Mouse (Mus musculus): ENCODE results near the gene Acbd6. TPM values are rescaled to one million over a fixed set of nuclear protein-coding genes. Genes with fewer than 3 reads are reported as not detected.
A peak's percentile ranks its signal among the peaks of the same experiment; 100 is the strongest.

Gene Acbd6
- polyA plus RNA-seq, 1 experiment = 95.9 TPM

DNA sequence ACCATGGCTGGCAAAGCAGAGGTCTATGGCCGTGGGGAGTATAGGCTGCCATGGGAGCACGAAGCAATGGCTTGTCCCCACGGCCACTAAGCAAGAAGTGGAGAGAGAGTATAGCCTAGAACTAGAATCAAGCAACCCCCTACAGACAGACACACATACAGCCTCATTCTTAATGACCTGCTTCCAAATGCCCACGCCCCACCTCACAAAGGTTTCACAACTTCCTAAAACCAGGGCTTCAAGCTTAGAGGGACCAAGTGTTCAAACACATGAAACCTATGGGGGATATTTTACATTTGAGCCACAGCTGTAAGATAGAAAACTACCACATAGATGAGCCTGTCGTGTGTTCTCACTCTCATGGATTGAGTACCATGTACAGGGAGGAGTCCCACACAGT is 25.5 kb upstream of the Acbd6 start:
- WGBS = 92% methylated on average over 5 of the region's 5 CpGs
- Histone ChIP-seq H3K27me3 (ENCODE audit: control insufficient read depth, insufficient read depth, low read length) (no peaks in the 10 kb centered on the region), H3K4me1 (ENCODE audit: control insufficient read depth, insufficient read depth, insufficient read length, low read length) (peaks cover 6% of the 10 kb centered on the region; the same call in 1 of the 2 replicates), H3K36me3 (ENCODE audit: control insufficient read depth, insufficient read depth, low read length) (no peaks in the 10 kb centered on the region), H3K4me3 (ENCODE audit: low read depth, low read length) (no peak overlapping the region), H3K27ac (ENCODE audit: insufficient read depth, low read depth, low read length) (no peak overlapping the region)
- no peak for TF ChIP-seq POLR2A (IDR thresholded peaks at IDR 0.05; ENCODE audit: low read depth, low read length)
- TF ChIP-seq CTCF (IDR thresholded peaks at IDR 0.05; ENCODE audit: extremely low read depth, insufficient read length, insufficient replicate concordance, low read depth, low read length) = no peak

- Histone ChIP-seq H3K36me3 (ENCODE audit: control insufficient read depth, insufficient read depth, low read length) (no peaks in the 10 kb centered on the region), H3K4me1 (ENCODE audit: control insufficient read depth, insufficient read depth, insufficient read length, low read length) (peaks cover 4% of the 10 kb centered on the region; the same call in 1 of the 2 replicates), H3K4me3 (ENCODE audit: low read depth, low read length) (no peak overlapping the region), H3K27ac (ENCODE audit: insufficient read depth, low read depth, low read length) (no peak overlapping the region), H3K27me3 (ENCODE audit: control insufficient read depth, insufficient read depth, low read length) (no peaks in the 10 kb centered on the region)
- TF ChIP-seq CTCF (IDR thresholded peaks at IDR 0.05; ENCODE audit: extremely low read depth, insufficient read length, insufficient replicate concordance, low read depth, low read length) (no peak), POLR2A (IDR thresholded peaks at IDR 0.05; ENCODE audit: low read depth, low read length) (no peak)
- 61% methylated on average over 9 of the region's 9 CpGs for WGBS
Observed at GRCm38 (mm10) chr1:155532833-155533688, 24.9 kb upstream of the Acbd6 start.

- WGBS = 81% methylated on average over 3 of the region's 3 CpGs
- Histone ChIP-seq H3K27me3 (ENCODE audit: control insufficient read depth, insufficient read depth, low read length) (no peaks in the 10 kb centered on the region), H3K27ac (ENCODE audit: insufficient read depth, low read depth, low read length) (no peak overlapping the region), H3K36me3 (ENCODE audit: control insufficient read depth, insufficient read depth, low read length) (no peaks in the 10 kb centered on the region), H3K4me1 (ENCODE audit: control insufficient read depth, insufficient read depth, insufficient read length, low read length) (peaks cover 3% of the 10 kb centered on the region; the same call in 1 of the 2 replicates), H3K4me3 (ENCODE audit: low read depth, low read length) (no peak overlapping the region)
- TF ChIP-seq POLR2A (IDR thresholded peaks at IDR 0.05; ENCODE audit: low read depth, low read length) (no peak), CTCF (IDR thresholded peaks at IDR 0.05; ENCODE audit: extremely low read depth, insufficient read length, insufficient replicate concordance, low read depth, low read length) (no peak)
Observed at GRCm38 (mm10) chr1:155533689-155533965, 24.3 kb upstream of the Acbd6 start.

DNA sequence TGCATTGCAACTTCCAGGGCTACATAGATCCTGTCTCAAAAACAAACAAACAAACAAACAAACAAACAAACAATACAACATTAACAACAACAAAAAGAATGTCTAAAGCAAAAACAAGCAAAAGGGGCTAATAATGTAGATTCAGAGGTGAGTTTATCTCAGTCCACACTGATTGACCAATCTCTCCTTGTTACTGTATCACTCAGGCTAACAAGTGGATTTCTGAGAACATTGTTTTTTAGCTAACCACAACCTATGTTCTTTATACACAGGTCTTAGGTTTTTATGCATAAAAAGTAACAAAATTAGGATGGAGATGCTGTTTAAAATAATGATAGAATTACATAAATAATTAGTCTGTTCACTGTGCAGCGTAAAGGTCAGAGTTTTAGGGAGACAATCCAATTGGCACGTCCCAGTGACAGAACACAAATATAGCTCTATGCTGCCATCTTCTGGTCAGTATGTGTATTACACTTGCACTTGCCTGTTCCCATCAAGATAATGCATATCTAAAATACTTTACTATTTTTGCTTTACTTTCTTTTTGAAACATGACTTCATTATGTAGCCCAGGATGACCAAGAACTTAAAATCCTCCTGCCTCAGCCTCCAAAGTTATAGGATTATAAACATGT is 20.8 kb upstream of the Acbd6 start:
- Histone ChIP-seq H3K4me3 (ENCODE audit: low read depth, low read length) (no peak overlapping the region), H3K27ac (ENCODE audit: insufficient read depth, low read depth, low read length) (no peak overlapping the region), H3K27me3 (ENCODE audit: control insufficient read depth, insufficient read depth, low read length) (no peaks in the 10 kb centered on the region), H3K36me3 (ENCODE audit: control insufficient read depth, insufficient read depth, low read length) (no peaks in the 10 kb centered on the region), H3K4me1 (ENCODE audit: control insufficient read depth, insufficient read depth, insufficient read length, low read length) (peaks cover 3% of the 10 kb centered on the region; the same call in 1 of the 2 replicates)
- TF ChIP-seq POLR2A (IDR thresholded peaks at IDR 0.05; ENCODE audit: low read depth, low read length) (no peak), CTCF (IDR thresholded peaks at IDR 0.05; ENCODE audit: extremely low read depth, insufficient read length, insufficient replicate concordance, low read depth, low read length) (no peak)
- WGBS = 2% methylated on average over 2 of the region's 2 CpGs

DNA sequence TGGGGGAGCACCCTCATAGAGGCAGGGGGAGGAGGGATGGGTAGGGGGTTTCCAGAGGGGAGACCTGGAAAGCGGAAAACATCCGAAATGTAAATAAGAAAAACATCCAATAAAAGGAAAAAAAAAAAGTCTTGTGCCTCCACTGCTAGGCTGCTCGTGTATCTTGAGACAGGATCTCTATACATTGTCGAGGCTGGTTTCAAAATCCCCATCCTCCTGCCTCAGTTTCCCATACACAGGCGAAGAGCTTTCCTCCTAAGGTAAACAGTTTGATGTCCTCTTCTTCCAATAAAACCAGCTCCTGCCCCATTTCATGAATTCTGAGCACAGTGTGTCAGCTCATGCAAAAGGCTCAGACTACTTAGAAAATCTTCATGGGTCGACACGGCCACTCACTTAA is 19.9 kb upstream of the Acbd6 start:
- WGBS = 65% methylated on average over 7 of the region's 7 CpGs
- H3K4me3 ChIP-seq (ENCODE audit: low read depth, low read length) = no peak overlapping the region
- TF ChIP-seq CTCF (IDR thresholded peaks at IDR 0.05; ENCODE audit: extremely low read depth, insufficient read length, insufficient replicate concordance, low read depth, low read length) = no peak
- no peak for TF ChIP-seq POLR2A (IDR thresholded peaks at IDR 0.05; ENCODE audit: low read depth, low read length)
- H3K36me3 ChIP-seq (ENCODE audit: control insufficient read depth, insufficient read depth, low read length) = no peaks in the 10 kb centered on the region
- H3K4me1 ChIP-seq (ENCODE audit: control insufficient read depth, insufficient read depth, insufficient read length, low read length) = peaks cover 2% of the 10 kb centered on the region; the same call in 1 of the 2 replicates
- no peaks in the 10 kb centered on the region for H3K27me3 ChIP-seq (ENCODE audit: control insufficient read depth, insufficient read depth, low read length)
- H3K27ac ChIP-seq (ENCODE audit: insufficient read depth, low read depth, low read length) = no peak overlapping the region

DNA sequence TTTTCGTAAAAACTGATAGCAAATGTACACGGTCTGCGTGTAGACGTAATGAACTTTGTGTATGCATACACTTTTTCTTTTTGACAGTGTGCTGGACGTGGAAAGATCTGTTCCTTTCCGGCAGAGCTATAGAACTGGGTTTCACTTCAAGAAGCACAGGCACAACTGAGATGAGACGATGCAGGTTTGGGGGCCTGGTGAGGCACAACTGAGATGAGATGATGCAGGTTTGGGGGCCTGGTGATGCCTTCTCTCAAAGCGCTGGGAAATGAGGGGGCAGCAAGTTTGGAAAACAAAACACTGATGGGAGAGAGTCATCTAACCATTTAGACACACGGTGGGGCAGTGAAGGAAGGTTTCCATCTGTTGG is 293 bp upstream of the Acbd6 start:
- peak overlapping the region; percentile 94 for H3K4me3 ChIP-seq (ENCODE audit: low read depth, low read length)
- 0 out of 2 replicates have a peak overlapping the region, but pooled peaks have one; percentile 11 for H3K27ac ChIP-seq (ENCODE audit: insufficient read depth, low read depth, low read length)
- peaks cover 5% of the 10 kb centered on the region; the same call in 1 of the 2 replicates for H3K4me1 ChIP-seq (ENCODE audit: control insufficient read depth, insufficient read depth, insufficient read length, low read length)
- no peaks in the 10 kb centered on the region for H3K36me3 ChIP-seq (ENCODE audit: control insufficient read depth, insufficient read depth, low read length)
- TF ChIP-seq POLR2A (IDR thresholded peaks at IDR 0.05; ENCODE audit: low read depth, low read length) (no peak), CTCF (IDR thresholded peaks at IDR 0.05; ENCODE audit: extremely low read depth, insufficient read length, insufficient replicate concordance, low read depth, low read length) (no peak)
- no peaks in the 10 kb centered on the region for H3K27me3 ChIP-seq (ENCODE audit: control insufficient read depth, insufficient read depth, low read length)
- 48% methylated on average over 9 of the region's 9 CpGs for WGBS

DNA sequence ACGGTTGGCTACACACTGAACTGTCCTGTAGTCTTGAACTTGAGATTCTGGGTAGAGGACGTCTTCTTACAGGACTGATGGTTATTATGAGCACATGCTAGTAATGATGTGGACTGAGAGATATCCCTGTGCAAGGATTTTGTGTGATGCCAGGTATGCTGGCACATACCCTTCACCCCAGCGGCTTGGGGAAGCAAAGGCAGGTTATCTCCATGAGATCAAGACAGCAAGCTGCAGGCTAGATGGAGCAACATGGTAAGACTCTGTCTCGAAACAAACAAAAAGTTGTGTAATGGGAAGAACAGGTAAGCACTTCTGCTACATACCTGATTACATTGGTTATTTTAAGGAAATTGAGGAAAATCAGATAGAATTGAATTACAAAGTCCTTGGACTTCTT is 2.1 kb downstream of the Acbd6 start:
- Histone ChIP-seq H3K4me1 (ENCODE audit: control insufficient read depth, insufficient read depth, insufficient read length, low read length) (peaks cover 5% of the 10 kb centered on the region; the same call in 1 of the 2 replicates), H3K27ac (ENCODE audit: insufficient read depth, low read depth, low read length) (no peak overlapping the region), H3K36me3 (ENCODE audit: control insufficient read depth, insufficient read depth, low read length) (no peaks in the 10 kb centered on the region), H3K4me3 (ENCODE audit: low read depth, low read length) (no peak overlapping the region), H3K27me3 (ENCODE audit: control insufficient read depth, insufficient read depth, low read length) (no peaks in the 10 kb centered on the region)
- TF ChIP-seq POLR2A (IDR thresholded peaks at IDR 0.05; ENCODE audit: low read depth, low read length) (no peak), CTCF (IDR thresholded peaks at IDR 0.05; ENCODE audit: extremely low read depth, insufficient read length, insufficient replicate concordance, low read depth, low read length) (no peak)
- WGBS = 82% methylated on average over 4 of the region's 4 CpGs

Data from small intestine, adult 2 months (tissue).